Mouse (Mus musculus) stomach, postnatal 0 days (tissue): ENCODE data around the gene Mllt3.

Experiments
- CTCF ChIP-seq: IDR thresholded peaks from 2 replicates; pipeline ENCODE4 v1.5.1; 2016; ENCODE audit warnings: antibody characterized with exemption, low read depth, mild to moderate bottlenecking, moderate library complexity
- EP300 ChIP-seq: optimal IDR thresholded peaks from 2 replicates; pipeline ENCODE3; 2016; ENCODE audit warnings: antibody characterized with exemption

DNA sequence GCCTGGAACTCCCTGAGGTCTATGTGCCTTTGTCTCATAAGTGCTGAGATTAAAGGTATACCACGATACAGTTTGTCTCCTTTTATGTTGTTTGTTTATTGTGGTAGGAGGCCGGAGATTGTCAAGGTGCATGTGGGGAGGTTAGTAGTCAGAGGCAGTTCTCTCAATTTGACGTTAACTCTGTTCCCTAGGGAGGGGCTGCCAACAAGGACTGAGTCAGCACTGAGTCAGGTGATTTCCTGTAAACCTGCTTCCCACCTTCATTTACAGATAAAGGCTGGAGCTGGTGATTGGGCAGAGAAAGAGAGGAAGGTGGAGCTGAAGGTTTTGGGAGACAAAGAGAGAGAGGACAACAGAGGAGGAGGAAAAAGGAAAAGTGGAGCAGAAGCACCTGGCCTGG lies 45.8 kb upstream of the Mllt3 start:
- TF ChIP-seq CTCF = no peak
- TF ChIP-seq EP300 = no peak
